Mouse (Mus musculus): Measurements from ENCODE around the gene Tmem106c.

DNA sequence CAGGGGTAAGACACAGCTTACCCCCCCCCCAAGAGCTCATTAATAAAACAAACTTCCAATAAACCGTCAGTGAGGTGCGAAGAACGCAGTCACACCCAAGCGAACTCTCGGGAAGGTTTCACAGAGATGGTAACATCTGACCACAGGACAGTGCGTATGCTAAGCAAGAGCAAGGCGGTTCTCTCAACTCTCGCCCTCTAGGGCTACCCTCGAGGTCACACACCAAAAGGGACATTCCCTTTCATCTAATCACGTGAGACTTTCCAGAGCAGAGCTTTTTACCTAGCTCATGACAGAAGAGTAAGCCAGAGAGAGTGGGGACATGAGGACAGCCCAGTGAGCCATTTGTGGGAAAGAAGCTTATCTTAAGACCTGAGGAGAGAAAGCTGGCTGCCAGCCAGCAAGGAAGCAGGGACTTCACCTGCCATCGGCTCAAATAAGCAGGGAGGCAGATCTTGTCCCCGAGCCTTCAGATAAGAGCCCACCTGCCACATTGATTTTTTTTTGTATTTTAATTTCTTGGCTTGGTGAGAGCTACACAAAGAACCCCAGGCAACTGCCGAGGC is 34.7 kb upstream of the Tmem106c start:
- no peak for TF ChIP-seq CTCF (IDR thresholded peaks at IDR 0.05)
- TF ChIP-seq EP300 (IDR thresholded peaks at IDR 0.05; ENCODE audit: insufficient read depth, low read depth, low read length) = no peak

Measured in heart, adult 2 months (tissue).